Mouse (Mus musculus): ENCODE measurements around the gene Tmem39b.

- TF ChIP-seq POLR2A (IDR thresholded peaks at IDR 0.05; ENCODE audit: low read depth, low read length) (no peak), CTCF (IDR thresholded peaks at IDR 0.05; ENCODE audit: borderline replicate concordance, insufficient read depth, low read length) (no peak)
These were observed 39.5 kb upstream of the Tmem39b start for GRCm38 (mm10) chr4:129736173-129736572.

Measured in embryonic fibroblast, embryonic 13.5 days (primary cell).